Mouse (Mus musculus) bone marrow, adult 2 months (tissue): ENCODE measurements around the gene Ttll5.

ENCODE experiments used
- CTCF ChIP-seq: fragments of 200-500 bp; IDR thresholded peaks from 2 replicates; pipeline ENCODE4 v1.5.1; 2011; ENCODE audit warnings: low read length, control low read depth; ENCODE audit not compliant: control insufficient read depth, insufficient read depth
- POLR2A ChIP-seq: fragments of 200-500 bp; IDR thresholded peaks from 2 replicates; pipeline ENCODE4 v1.6.1; 2011; ENCODE audit warnings: low read depth, mild to moderate bottlenecking, control low read depth, low read length, borderline replicate concordance; ENCODE audit not compliant: control insufficient read depth

GRCm38 (mm10) chr12:86056976-86057375, 232.5 kb downstream of the Ttll5 start:
- TF ChIP-seq POLR2A (no peak), CTCF (no peak)
